Mouse (Mus musculus) ES-CJ7 (cell line): ENCODE results near the gene Olfr1356.
A peak's percentile ranks its signal among the peaks of the same experiment; 100 is the strongest.

Experiments used
- DNase-seq: peaks from one replicate; pipeline ENCODE4 v3.0.0; 2011; ENCODE audit warnings: low read depth, low spot score

Gene Olfr1356

DNA sequence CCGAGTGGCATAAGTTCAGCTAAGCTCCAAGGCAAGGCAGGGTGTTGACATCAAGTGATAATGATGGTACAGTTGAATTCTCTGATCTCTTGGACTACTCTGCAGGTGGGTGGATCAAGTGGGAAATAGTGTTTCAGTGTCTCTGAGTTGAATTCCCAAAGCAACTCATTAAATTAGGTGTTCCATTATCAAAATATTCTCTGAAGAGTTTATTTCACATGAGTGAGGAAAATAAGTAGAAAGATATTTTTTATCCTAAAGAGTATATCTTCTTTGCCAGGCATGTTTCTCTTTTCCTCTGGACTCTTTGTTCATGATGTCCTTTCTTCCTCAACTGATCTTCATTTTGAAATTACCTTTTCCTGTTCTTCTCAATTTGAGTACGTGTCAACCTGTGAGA lies at the start of gene Olfr1356:
TSS of gene Olfr1356 (minus strand) at position 101 of the 400 bp plus-strand sequence.
- no peak for DNase-seq

DNA sequence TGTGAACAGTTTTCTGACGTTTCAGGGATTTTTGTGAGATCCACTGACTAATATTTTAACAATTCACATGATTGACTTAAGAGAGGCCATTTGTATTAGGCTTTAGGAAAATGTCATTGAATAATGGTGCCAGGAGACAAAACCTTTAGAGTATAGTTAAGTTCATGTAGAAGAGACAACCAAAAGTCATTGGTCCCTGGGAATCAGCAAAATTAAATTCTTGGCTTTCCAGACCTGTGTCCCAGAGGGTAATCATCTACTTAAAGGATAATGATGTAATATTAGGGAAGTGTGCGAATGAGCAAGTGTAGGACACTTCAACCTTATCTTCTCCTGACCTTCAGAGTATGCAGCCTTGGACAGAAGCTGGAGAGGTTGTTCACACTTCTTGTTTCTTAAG lies 23.3 kb upstream of the Olfr1356 start, which contains the start of gene Olfr1355:
TSS of gene Olfr1355 (plus strand) at position 301 of the 400 bp plus-strand sequence.
- no peak for DNase-seq

DNA sequence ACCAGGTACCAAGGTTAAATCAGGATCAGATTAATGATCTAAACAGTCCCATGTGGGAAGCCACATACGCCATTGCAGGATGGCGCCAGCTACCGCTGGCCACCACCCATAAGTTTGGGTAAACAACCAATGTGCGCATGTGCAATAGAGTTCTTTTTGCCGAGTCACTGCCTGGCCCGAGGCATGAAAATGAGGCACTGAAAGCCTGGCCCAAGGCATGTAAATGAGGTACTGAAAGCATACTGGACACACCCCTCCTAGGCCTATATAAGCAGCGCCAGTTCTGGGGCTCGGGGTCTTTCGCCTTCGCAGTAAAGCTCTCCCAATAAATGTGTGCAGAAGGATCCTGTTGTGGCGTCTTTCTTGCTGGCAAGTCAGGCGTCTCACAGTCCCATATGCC lies 11.5 kb downstream of the Olfr1356 start:
- DNase-seq, result peak; percentile 21

DNA sequence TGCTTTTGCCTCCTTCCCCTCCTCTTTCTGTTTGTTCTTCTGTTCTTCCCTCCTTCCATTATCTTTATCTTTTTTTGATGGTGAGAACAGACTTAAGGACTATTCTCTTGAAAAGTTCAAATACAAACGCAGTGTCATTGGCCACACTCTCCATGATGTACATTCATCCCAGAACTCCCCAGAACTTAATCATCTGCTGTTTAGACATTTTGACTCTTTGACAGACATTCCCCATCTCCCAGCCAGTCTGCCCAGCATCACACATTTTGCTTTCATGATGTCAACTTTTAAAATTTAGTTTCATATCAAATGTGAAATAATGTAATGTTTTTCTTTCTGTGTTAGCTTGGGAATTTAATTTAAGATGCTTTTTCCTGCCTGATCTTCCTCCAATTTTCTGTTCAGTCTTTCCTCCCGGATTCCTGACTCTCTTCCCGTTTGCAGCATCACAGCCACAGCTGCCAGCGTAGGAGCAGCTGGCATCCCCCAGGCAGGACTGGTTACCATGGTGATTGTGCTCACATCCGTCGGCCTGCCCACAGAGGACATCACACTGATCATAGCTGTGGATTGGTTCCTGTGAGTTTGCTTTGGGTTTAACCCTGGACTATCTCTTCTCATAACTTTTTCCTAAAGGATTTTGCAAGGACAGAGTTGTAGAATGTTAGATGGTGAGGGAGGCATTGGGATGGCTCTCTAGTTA lies 39.5 kb downstream of the Olfr1356 start:
- DNase-seq, result no peak

DNA sequence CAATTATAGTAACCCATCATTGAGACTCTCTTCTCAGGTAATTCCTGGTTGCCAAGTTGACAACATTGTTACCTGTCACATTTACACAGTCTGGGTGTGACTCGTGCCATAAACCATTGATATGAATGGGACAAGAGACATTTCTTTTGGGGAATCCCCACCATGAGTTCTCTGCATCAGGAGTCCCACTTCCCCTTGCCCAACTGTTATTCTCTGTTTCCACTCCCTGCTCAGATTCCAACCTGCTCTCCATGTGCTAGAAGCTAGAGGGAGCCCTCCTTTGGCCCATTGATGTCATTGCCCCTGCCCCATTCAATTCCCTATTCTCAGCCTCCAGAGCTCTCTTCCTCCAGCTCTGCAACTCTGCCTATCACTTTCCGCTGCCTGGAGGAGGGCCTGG lies 50.5 kb downstream of the Olfr1356 start:
- peak; percentile 43 for DNase-seq
